Mouse (Mus musculus) bone marrow, adult 2 months (tissue): ENCODE measurements around the gene Chil1.

Source experiments
- CTCF ChIP-seq: fragments of 200-500 bp; IDR thresholded peaks from 2 replicates; pipeline ENCODE4 v1.5.1; 2011; ENCODE audit warnings: low read length, control low read depth; ENCODE audit not compliant: control insufficient read depth, insufficient read depth
- POLR2A ChIP-seq: fragments of 200-500 bp; IDR thresholded peaks from 2 replicates; pipeline ENCODE4 v1.6.1; 2011; ENCODE audit warnings: low read depth, mild to moderate bottlenecking, control low read depth, low read length, borderline replicate concordance; ENCODE audit not compliant: control insufficient read depth

DNA sequence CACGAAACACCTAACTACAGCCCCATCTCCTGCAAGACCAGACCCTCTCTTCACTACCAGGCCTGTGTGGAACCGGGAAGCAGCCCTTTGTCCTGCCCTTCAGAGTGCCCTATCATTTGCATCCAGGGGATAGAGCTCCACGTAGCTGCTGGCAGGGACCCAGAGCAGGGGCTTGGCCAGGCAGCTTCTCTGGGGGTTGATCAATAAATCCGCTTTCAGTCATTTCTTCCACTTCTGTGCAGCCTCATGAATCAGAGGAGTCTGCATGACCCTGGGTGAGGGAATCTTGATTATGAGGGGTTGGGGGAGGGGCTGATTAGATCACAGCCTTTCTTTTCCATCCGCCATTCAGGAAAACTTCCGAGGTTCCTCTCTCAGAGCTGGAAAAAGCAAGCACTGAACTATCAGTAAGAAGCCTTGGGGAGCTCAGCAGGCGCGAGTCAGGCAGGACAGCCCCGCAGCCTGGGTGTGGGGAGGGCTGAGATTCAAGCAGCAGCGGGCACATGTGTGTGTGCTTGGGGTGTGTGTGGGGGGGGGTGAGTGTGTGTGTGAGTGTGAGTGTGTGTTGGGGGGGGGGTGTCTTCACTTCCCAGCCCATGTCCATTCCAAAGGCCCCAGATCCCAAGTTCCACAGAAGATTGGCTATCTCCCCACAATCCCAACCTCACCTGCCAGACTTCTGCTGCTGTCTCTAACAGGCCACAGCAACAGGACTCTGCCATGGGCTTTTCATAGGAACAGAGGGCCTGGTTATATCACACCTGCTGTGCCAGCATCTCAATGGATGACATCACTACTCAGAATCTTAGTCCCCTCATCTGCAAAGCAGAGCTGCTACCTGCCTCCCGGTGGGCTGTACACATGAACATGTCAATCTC is 34.0 kb downstream of the Chil1 start:
- TF ChIP-seq CTCF (no peak), POLR2A (no peak)
